11 mouse cellular contexts compared by ENCODE assay signal in the genomic region with DNA sequence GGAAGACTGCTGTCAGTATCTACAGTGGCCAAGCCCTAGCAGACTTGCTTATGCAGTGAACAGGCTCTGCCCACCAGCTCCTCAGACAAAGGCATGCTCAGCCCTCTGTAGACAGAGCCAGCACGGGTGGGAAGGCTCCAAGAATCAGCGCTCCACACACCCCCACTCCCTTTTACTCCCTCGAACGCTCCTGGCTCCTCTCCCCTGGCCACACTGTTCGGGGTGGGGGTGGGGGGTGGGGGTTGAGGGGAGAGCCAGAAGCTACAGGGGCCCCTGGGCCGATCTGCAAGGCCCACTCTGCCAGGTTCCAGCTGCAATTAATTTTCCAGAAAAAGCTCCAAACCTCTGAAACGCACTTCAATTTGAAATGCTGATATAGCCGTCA.
DNase-seq lines count a peak whose midpoint lies in the region; ATAC-seq and TF ChIP-seq lines count a peak whose summit lies in the region.
"Had no signal": no experiment of that assay in that cellular context is flagged by ENCODE, and none has a peak within 500 bp of the region (broad histone marks: within the 10 kb centered on the region; RNA-seq: fewer than 3 reads in every experiment).

No protein-coding gene starts in this region.

- no peak overlapping the region for H3K9ac ChIP-seq in hindbrain, embryonic 11.5 days (ENCODE audit: low read depth, low read length)
- H3K9ac ChIP-seq in stomach, postnatal 0 days (ENCODE audit: low read length), result no peak overlapping the region

- intact Hi-C loops in gastrocnemius, postnatal 14 days (cut with DNase I; ENCODE audit: low total_unique reads), result no loop called here

- H3K9me3 ChIP-seq in hindbrain, embryonic 10.5 days, result peaks cover 12% of the 10 kb centered on the region; the same call in 1 of the 2 replicates
- no peaks in the 10 kb centered on the region for H3K9me3 ChIP-seq in hindbrain, embryonic 11.5 days (ENCODE audit: control insufficient read depth, low read length)
- 0 out of 2 replicates have a peak, but pooled peaks cover 2% of the 10 kb centered on the region for H3K9me3 ChIP-seq in limb, embryonic 10.5 days (replicated peaks)
- peaks cover 5% of the 10 kb centered on the region; the same call in 1 of the 2 replicates for H3K9me3 ChIP-seq in stomach, postnatal 0 days (ENCODE audit: control insufficient read depth, low read length)

- TF ChIP-seq CTCF in stomach, postnatal 0 days (IDR thresholded peaks at IDR 0.05; ENCODE audit: low read depth), result no peak

- DNase-seq in hindbrain, embryonic 10.5 days (ENCODE audit: low spot score), result peak; percentile 18
- DNase-seq in hindbrain, embryonic 11.5 days (ENCODE audit: low spot score), result no peak
- DNase-seq in right cerebral cortex, postnatal 14 days, result peak; percentile 8
- DNase-seq in right cerebral cortex, adult 18-20 months, result no peak
- peak; percentile 53 for DNase-seq in limb, embryonic 10.5 days (ENCODE audit: low spot score)
- no peak for DNase-seq in stomach, postnatal 0 days (ENCODE audit: low spot score)
- no peak for DNase-seq in gastrocnemius, postnatal 14 days
- DNase-seq: adrenal gland, adult 2 months; thymus, postnatal 14 days had no signal

- no peaks in the 10 kb centered on the region for H3K27me3 ChIP-seq in hindbrain, embryonic 10.5 days (ENCODE audit: insufficient read depth, poor library complexity, severe bottlenecking)
- no peaks in the 10 kb centered on the region for H3K27me3 ChIP-seq in hindbrain, embryonic 11.5 days (ENCODE audit: control insufficient read depth, insufficient read depth, low read length)
- H3K27me3 ChIP-seq in limb, embryonic 10.5 days (ENCODE audit: low read depth, poor library complexity, severe bottlenecking), result no peaks in the 10 kb centered on the region
- no peaks in the 10 kb centered on the region for H3K27me3 ChIP-seq in stomach, postnatal 0 days (ENCODE audit: control insufficient read depth, insufficient read depth, low read length)

- no peak overlapping the region for H3K4me3 ChIP-seq in hindbrain, embryonic 10.5 days
- no peak overlapping the region for H3K4me3 ChIP-seq in hindbrain, embryonic 11.5 days (ENCODE audit: low read depth, low read length)
- no peak overlapping the region; the same call in 1 of the 2 replicates for H3K4me3 ChIP-seq in limb, embryonic 10.5 days
- no peak overlapping the region for H3K4me3 ChIP-seq in stomach, postnatal 0 days (ENCODE audit: low read depth, low read length)
- H3K4me3 ChIP-seq: erythroblast, embryonic 14.5 days had no signal

- peaks cover 3% of the 10 kb centered on the region; the same call in 1 of the 2 replicates for H3K4me1 ChIP-seq in hindbrain, embryonic 10.5 days (replicated peaks)
- H3K4me1 ChIP-seq in hindbrain, embryonic 11.5 days (replicated peaks; ENCODE audit: control insufficient read depth, insufficient read depth, low read length), result no peaks in the 10 kb centered on the region
- peaks cover 21% of the 10 kb centered on the region for H3K4me1 ChIP-seq in limb, embryonic 10.5 days
- H3K4me1 ChIP-seq in stomach, postnatal 0 days (replicated peaks; ENCODE audit: control insufficient read depth, insufficient read depth), result no peaks in the 10 kb centered on the region

- H3K4me2 ChIP-seq in hindbrain, embryonic 11.5 days (replicated peaks; ENCODE audit: low read depth, low read length), result no peak overlapping the region
- no peak overlapping the region for H3K4me2 ChIP-seq in stomach, postnatal 0 days (replicated peaks; ENCODE audit: low read depth)

- 59% methylated on average over 8 of the region's 8 CpGs for WGBS in hindbrain, embryonic 10.5 days
- 65% methylated on average over 8 of the region's 8 CpGs for WGBS in hindbrain, embryonic 11.5 days
- 41% methylated on average over 8 of the region's 8 CpGs for WGBS in limb, embryonic 10.5 days
- whole genome bisulfite sequencing in stomach, postnatal 0 days, result 52% methylated on average over 8 of the region's 8 CpGs

- H3K27ac ChIP-seq in hindbrain, embryonic 10.5 days, result peak overlapping the region; percentile 53; the same call in 1 of the 2 replicates
- no peak overlapping the region for H3K27ac ChIP-seq in hindbrain, embryonic 11.5 days (ENCODE audit: low read depth, low read length)
- peak overlapping the region; percentile 88 for H3K27ac ChIP-seq in limb, embryonic 10.5 days
- no peak overlapping the region for H3K27ac ChIP-seq in stomach, postnatal 0 days (replicated peaks)

- ATAC-seq in hindbrain, embryonic 11.5 days (ENCODE audit: low FRiP score), result no peak
- ATAC-seq in stomach, postnatal 0 days (ENCODE audit: low FRiP score, low TSS enrichment), result 0 out of 2 replicates have a peak, but pooled peaks have one; percentile 53
- no peak for ATAC-seq in activated CD4-positive, CD25-positive, alpha-beta regulatory T cell, adult 4 months

- H3K36me3 ChIP-seq in hindbrain, embryonic 10.5 days, result no peaks in the 10 kb centered on the region
- H3K36me3 ChIP-seq in hindbrain, embryonic 11.5 days (ENCODE audit: control insufficient read depth, insufficient read depth, low read length), result no peaks in the 10 kb centered on the region
- 0 out of 2 replicates have a peak, but pooled peaks cover 3% of the 10 kb centered on the region for H3K36me3 ChIP-seq in limb, embryonic 10.5 days
- no peaks in the 10 kb centered on the region for H3K36me3 ChIP-seq in stomach, postnatal 0 days (ENCODE audit: control insufficient read depth, insufficient read depth, low read length)

- no peak for TF ChIP-seq EP300 in stomach, postnatal 0 days (optimal IDR thresholded peaks at IDR 0.05)

Comparison
In these comparisons a context has a peak if more than half of its experiments do, and no peak if none do; other contexts are left out.
1. DNase-seq: peak in hindbrain, embryonic 10.5 days (single experiment), right cerebral cortex, postnatal 14 days (single experiment) and limb, embryonic 10.5 days (single experiment); none in hindbrain, embryonic 11.5 days (single experiment), right cerebral cortex, adult 18-20 months (single experiment), stomach, postnatal 0 days (single experiment) and gastrocnemius, postnatal 14 days (single experiment).
2. H3K27ac ChIP-seq: peak in hindbrain, embryonic 10.5 days (single experiment) and limb, embryonic 10.5 days (single experiment); none in hindbrain, embryonic 11.5 days (single experiment) and stomach, postnatal 0 days (single experiment).